Mouse (Mus musculus) liver, postnatal 0 days (tissue): Measurements from ENCODE around the gene 2210407C18Rik.

Experiments used
- CTCF ChIP-seq: sonication (generic); IDR thresholded peaks from 2 replicates; pipeline ENCODE4 v1.5.1; 2016; ENCODE audit warnings: antibody characterized with exemption, low read depth
- EP300 ChIP-seq: IDR thresholded peaks from 2 replicates; pipeline ENCODE4 v1.6.1; 2016; ENCODE audit warnings: antibody characterized with exemption, low read depth, mild to moderate bottlenecking

DNA sequence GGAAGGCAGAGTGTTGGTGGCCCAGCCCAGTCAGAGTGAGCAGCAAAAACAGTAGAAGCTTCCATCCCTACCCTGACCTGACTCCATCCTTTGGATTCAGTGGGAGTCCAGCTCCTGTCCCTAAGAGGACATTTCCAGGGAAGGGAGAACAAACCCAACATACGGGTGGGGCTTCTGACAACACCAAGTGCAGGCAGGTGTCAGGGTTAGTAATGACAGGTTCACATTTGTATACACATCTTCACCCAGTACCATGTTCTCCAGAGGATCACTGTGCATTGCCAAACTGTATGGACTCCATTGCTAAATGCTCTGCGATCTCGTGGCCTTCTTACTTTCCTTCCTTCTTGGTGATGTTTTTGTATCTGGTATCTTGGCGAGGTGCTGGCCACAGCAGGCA lies at the start of gene 2210407C18Rik:
- TF ChIP-seq CTCF (no peak), EP300 (no peak)
